Mouse (Mus musculus): Measurements from ENCODE around the gene Prickle3. TPM values are rescaled to one million over a fixed set of nuclear protein-coding genes. Genes with fewer than 3 reads are reported as not detected.
"Not testable (repeated sequence)": the region's sequence is repeated elsewhere in the genome, so short reads cannot be mapped to it uniquely, and the experiment has no call there.

Gene Prickle3
- polyA plus RNA-seq, 1 experiment, result 13.0 TPM

DNA sequence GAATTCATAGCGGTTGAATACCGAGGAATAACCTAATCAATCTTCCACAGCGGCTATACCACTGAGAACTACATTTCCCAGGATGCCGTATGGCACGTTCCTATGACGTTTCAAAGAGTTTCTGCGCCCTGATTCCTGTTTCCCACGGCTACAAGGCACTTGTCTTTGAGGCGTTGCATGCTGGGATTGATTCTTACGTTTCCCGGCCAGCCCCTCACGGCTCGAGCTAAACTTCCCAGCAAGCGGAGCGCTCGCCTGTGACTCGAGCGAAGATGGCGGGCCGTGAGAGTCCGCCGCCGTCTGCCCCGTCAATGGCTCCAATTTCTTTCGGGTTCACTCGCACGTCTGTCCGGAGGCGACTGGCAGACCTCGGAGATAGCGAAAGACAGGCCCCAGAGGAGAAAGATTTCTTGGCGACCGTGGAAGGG, 39.9 kb downstream of the Prickle3 start, which contains the start of gene Gpkow:
Gene Gpkow (plus strand): TSS at position 178 of the 428 bp plus-strand sequence.
- Histone ChIP-seq H3K4me1 (ENCODE audit: control insufficient read depth, insufficient read depth, insufficient read length, low read length) (peaks cover 2% of the 10 kb centered on the region; the same call in 1 of the 2 replicates), H3K4me3 (ENCODE audit: low read depth, low read length) (peak within 1 kb of the TSS; percentile 96), H3K36me3 (ENCODE audit: control insufficient read depth, insufficient read depth, low read length) (peaks cover 5% of the 10 kb centered on the region), H3K27me3 (ENCODE audit: control insufficient read depth, insufficient read depth, low read length) (no peaks in the 10 kb centered on the region), H3K27ac (ENCODE audit: insufficient read depth, low read depth, low read length) (peak within 1 kb of the TSS; percentile 62)
- 11% methylated on average over 33 of the region's 33 CpGs for WGBS
- TF ChIP-seq POLR2A (IDR thresholded peaks at IDR 0.05; ENCODE audit: low read depth, low read length) (peak; percentile 69), CTCF (IDR thresholded peaks at IDR 0.05; ENCODE audit: extremely low read depth, insufficient read length, insufficient replicate concordance, low read depth, low read length) (no peak)

DNA sequence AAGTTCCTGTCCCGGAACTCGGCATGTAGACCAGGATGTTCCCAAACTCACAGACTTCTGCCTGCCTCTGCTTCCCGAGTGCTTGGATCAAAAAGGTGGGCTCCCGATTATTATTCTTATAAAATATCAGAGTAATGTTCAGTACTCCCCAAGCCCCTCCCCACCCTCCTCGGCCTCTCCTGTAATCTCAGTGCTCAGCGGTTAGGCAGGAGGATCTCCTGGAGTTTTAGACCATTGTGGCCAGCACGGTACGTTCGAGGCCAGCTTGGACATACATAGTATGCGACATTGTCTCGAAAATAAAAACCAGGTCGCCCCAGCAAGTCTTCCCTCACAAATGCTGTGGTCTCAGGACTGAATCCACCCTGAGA, 56.7 kb downstream of the Prickle3 start:
- H3K27me3 ChIP-seq (ENCODE audit: control insufficient read depth, insufficient read depth, low read length), result not testable (repeated sequence)

GRCm38 (mm10) chrX:7714135-7714899, 57.3 kb downstream of the Prickle3 start, which contains the start of gene Wdr45:
Gene Wdr45, plus strand, starts transcription at chrX:7714333.
- H3K27me3 ChIP-seq (ENCODE audit: control insufficient read depth, insufficient read depth, low read length); H3K36me3 ChIP-seq (ENCODE audit: control insufficient read depth, insufficient read depth, low read length); H3K27ac ChIP-seq (ENCODE audit: insufficient read depth, low read depth, low read length); H3K4me1 ChIP-seq (ENCODE audit: control insufficient read depth, insufficient read depth, insufficient read length, low read length): not testable (repeated sequence)
- peak within 1 kb of the TSS; percentile 51 for H3K4me3 ChIP-seq (ENCODE audit: low read depth, low read length)
- WGBS, result 10% methylated on average over 27 of the region's 60 CpGs

More for the DNA sequence above, 56.7 kb downstream of the Prickle3 start:
- peak overlapping the region; percentile 51 for H3K4me3 ChIP-seq (ENCODE audit: low read depth, low read length)
- H3K36me3 ChIP-seq (ENCODE audit: control insufficient read depth, insufficient read depth, low read length); H3K4me1 ChIP-seq (ENCODE audit: control insufficient read depth, insufficient read depth, insufficient read length, low read length); H3K27ac ChIP-seq (ENCODE audit: insufficient read depth, low read depth, low read length): not testable (repeated sequence)
- 7% methylated on average over 6 of the region's 12 CpGs for WGBS

DNA sequence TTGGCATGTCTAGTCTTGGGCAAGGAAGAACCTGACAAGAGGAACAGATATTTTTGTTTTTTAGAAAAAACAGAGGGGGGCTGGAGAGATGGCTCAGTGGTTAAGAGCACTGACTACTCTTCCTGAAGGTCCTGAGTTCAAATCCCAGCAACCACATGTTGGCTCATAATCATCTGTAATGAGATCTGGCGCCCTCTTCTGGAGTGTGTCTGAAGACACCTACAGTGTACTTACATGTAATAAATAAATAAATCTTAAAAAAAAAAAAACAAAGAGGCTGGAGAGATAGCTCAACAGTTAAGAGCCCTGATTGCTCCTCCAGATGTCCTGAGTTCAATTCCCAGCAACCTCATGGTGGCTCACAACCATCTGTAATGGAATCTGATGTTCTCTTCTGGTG, 59.0 kb downstream of the Prickle3 start:
- not testable (repeated sequence) for H3K27ac ChIP-seq (ENCODE audit: insufficient read depth, low read depth, low read length); H3K27me3 ChIP-seq (ENCODE audit: control insufficient read depth, insufficient read depth, low read length); H3K4me3 ChIP-seq (ENCODE audit: low read depth, low read length); H3K36me3 ChIP-seq (ENCODE audit: control insufficient read depth, insufficient read depth, low read length); H3K4me1 ChIP-seq (ENCODE audit: control insufficient read depth, insufficient read depth, insufficient read length, low read length)
- whole genome bisulfite sequencing, result 56% methylated on average over 1 of the region's 1 CpGs

Other genes with a start within 250 kb of the Prickle3 start
- gene Foxp3, start 83.6 kb upstream of the Prickle3 start, polyA plus RNA-seq (2012; rRNA removed), result 0.62 and 1.2 TPM in 2 replicates
- gene Ppp1r3f, start 83.0 kb upstream of the Prickle3 start, polyA plus RNA-seq (2012; rRNA removed), result 0.98 and 1.6 TPM in 2 replicates
- 5.0 and 11.1 TPM in 2 replicates for gene Ccdc22, start 51.7 kb upstream of the Prickle3 start, polyA plus RNA-seq (2012; rRNA removed)
- gene Cacna1f, start 50.2 kb upstream of the Prickle3 start, polyA plus RNA-seq (2012; rRNA removed), result 0.03 and 0.04 TPM in 2 replicates
- 2.4 and 3.2 TPM in 2 replicates for gene Syp, start 18.8 kb upstream of the Prickle3 start, polyA plus RNA-seq (2012; rRNA removed)
- 99.6 and 138 TPM in 2 replicates for gene Plp2, start 14.1 kb downstream of the Prickle3 start, polyA plus RNA-seq (2012; rRNA removed)
- gene Magix, start 24.0 kb downstream of the Prickle3 start, polyA plus RNA-seq (2012; rRNA removed), result 0.90 and 1.5 TPM in 2 replicates
- 2.3 and 3.6 TPM in 2 replicates for gene Gpkow, start 39.9 kb downstream of the Prickle3 start, polyA plus RNA-seq (2012; rRNA removed)
- 14.9 and 33.6 TPM in 2 replicates for gene Wdr45, start 57.1 kb downstream of the Prickle3 start, polyA plus RNA-seq (2012; rRNA removed)
- 0.10 and 0.25 TPM in 2 replicates for gene Gm45208, start 65.0 kb downstream of the Prickle3 start, polyA plus RNA-seq (2012; rRNA removed)
- 36.5 and 46.2 TPM in 2 replicates for gene Praf2, start 71.2 kb downstream of the Prickle3 start, polyA plus RNA-seq (2012; rRNA removed)
- 16.3 and 65.1 TPM in 2 replicates for gene Ccdc120, start 93.6 kb downstream of the Prickle3 start, polyA plus RNA-seq (2012; rRNA removed)
- gene Tfe3, start 105.3 kb downstream of the Prickle3 start, polyA plus RNA-seq (2012; rRNA removed), result 19.5 and 23.0 TPM in 2 replicates
- gene Gripap1, start 132.5 kb downstream of the Prickle3 start, polyA plus RNA-seq (2012; rRNA removed), result 13.0 and 23.2 TPM in 2 replicates
- gene Kcnd1, start 165.0 kb downstream of the Prickle3 start, polyA plus RNA-seq (2012; rRNA removed), result 0.72 and 1.3 TPM in 2 replicates
- 22.0 and 45.8 TPM in 2 replicates for gene Otud5, start 184.1 kb downstream of the Prickle3 start, polyA plus RNA-seq (2012; rRNA removed)
- gene Pim2, start 221.0 kb downstream of the Prickle3 start, polyA plus RNA-seq (2012; rRNA removed), result 6.8 and 14.5 TPM in 2 replicates
- 53.4 and 99.6 TPM in 2 replicates for gene Slc35a2, start 226.8 kb downstream of the Prickle3 start, polyA plus RNA-seq (2012; rRNA removed)
- 15.0 and 31.7 TPM in 2 replicates for gene Pqbp1, start 242.0 kb downstream of the Prickle3 start, polyA plus RNA-seq (2012; rRNA removed)
- 20.8 and 31.8 TPM in 2 replicates for gene Timm17b, start 242.1 kb downstream of the Prickle3 start, polyA plus RNA-seq (2012; rRNA removed)

Data from small intestine, adult 2 months (tissue).